Mouse (Mus musculus): ENCODE measurements around the gene Gm49325. TPM values are rescaled to one million over a fixed set of nuclear protein-coding genes. Genes with fewer than 3 reads are reported as not detected.

The Gm49325 gene
- polyA plus RNA-seq, 1 experiment from 2014 or later, result 4.6 TPM

GRCm38 (mm10) chr10:77586637-77587036, 19.4 kb upstream of the Gm49325 start:
- Histone ChIP-seq H3K9ac (ENCODE audit: low read length) (no peak overlapping the region), H3K4me1 (ENCODE audit: control insufficient read depth, insufficient read depth, low read length) (peaks cover 47% of the 10 kb centered on the region), H3K27me3 (ENCODE audit: control insufficient read depth, insufficient read depth, low read length) (no peaks in the 10 kb centered on the region), H3K4me3 (ENCODE audit: low read length) (no peak overlapping the region), H3K9me3 (replicated peaks; ENCODE audit: control insufficient read depth, low read length) (no peaks in the 10 kb centered on the region), H3K4me2 (ENCODE audit: low read depth, low read length) (no peak overlapping the region), H3K27ac (ENCODE audit: low read length) (no peak overlapping the region), H3K36me3 (ENCODE audit: control insufficient read depth, insufficient read depth) (peaks cover 17% of the 10 kb centered on the region)
- ATAC-seq (replicated peaks; ENCODE audit: extremely low read depth, insufficient read depth, low FRiP score), result no peak
- WGBS, result 90% methylated on average over 3 of the region's 3 CpGs

DNA sequence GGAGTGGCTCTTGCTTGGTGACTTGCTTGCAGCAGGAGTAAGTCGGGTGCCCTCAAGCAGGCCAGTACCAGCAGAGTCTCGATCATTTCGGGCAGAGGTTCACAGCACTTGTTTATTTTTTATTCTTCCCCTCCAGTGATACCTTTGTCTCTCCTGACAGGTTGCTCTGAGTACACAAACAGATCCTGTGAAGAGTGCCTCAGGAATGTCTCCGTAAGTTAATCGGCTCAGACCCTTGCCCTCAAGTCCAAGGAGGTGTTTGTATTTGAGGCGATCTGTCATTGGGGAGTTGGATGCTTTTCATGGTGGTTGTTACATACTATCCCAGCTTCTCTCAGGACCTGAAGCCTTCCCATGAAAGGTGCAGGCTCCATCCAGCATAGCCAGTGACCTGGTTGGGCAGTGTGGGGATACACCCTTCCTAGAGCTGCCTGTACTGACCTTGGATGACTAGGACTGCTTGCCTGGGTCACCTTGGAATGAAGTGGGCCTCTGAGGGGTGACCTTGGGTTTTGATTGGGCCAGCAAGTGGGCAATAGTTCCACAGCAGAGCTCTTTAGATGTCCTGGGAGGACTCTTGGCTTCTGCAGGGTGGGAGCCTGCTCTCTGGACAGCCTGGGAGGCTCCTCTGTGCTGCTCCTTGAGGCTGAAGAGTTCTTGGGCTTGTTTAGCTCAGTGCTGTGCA, 18.8 kb upstream of the Gm49325 start:
- H3K27me3 ChIP-seq (ENCODE audit: control insufficient read depth, insufficient read depth, low read length), result no peaks in the 10 kb centered on the region
- peaks cover 18% of the 10 kb centered on the region for H3K36me3 ChIP-seq (ENCODE audit: control insufficient read depth, insufficient read depth)
- no peak overlapping the region for H3K9ac ChIP-seq (ENCODE audit: low read length)
- H3K27ac ChIP-seq (ENCODE audit: low read length), result no peak overlapping the region
- no peaks in the 10 kb centered on the region for H3K9me3 ChIP-seq (replicated peaks; ENCODE audit: control insufficient read depth, low read length)
- peaks cover 46% of the 10 kb centered on the region for H3K4me1 ChIP-seq (ENCODE audit: control insufficient read depth, insufficient read depth, low read length)
- no peak overlapping the region for H3K4me3 ChIP-seq (ENCODE audit: low read length)
- 86% methylated on average over 6 of the region's 6 CpGs for WGBS
- H3K4me2 ChIP-seq (ENCODE audit: low read depth, low read length), result no peak overlapping the region
- ATAC-seq (replicated peaks; ENCODE audit: extremely low read depth, insufficient read depth, low FRiP score), result no peak

DNA sequence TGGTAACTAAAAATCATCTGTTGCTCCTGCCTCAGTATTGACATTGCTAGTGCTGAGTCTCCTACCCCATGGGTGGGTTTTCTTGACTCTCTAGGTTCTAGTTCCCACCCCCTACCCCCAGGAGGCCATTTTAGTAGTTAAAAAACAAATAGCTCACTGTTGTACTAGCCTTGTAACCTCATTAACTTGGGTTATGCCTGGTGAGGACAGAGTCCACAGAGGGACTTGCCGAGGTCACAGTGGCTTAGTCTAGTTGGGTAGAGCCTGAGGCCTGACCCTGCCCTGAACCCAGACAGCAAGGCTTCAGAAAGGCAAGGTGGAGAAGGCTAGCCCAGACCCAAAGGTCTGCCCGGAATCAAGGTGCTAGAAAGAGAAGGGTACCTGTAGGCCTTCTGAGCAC, 18.0 kb upstream of the Gm49325 start:
- ATAC-seq (replicated peaks; ENCODE audit: extremely low read depth, insufficient read depth, low FRiP score), result no peak
- Histone ChIP-seq H3K27ac (ENCODE audit: low read length) (no peak overlapping the region), H3K4me2 (ENCODE audit: low read depth, low read length) (no peak overlapping the region), H3K4me1 (ENCODE audit: control insufficient read depth, insufficient read depth, low read length) (peaks cover 38% of the 10 kb centered on the region), H3K4me3 (ENCODE audit: low read length) (no peak overlapping the region), H3K27me3 (ENCODE audit: control insufficient read depth, insufficient read depth, low read length) (no peaks in the 10 kb centered on the region), H3K9me3 (replicated peaks; ENCODE audit: control insufficient read depth, low read length) (no peaks in the 10 kb centered on the region), H3K36me3 (ENCODE audit: control insufficient read depth, insufficient read depth) (peaks cover 26% of the 10 kb centered on the region), H3K9ac (ENCODE audit: low read length) (no peak overlapping the region)
- WGBS, result 93% methylated on average over 2 of the region's 2 CpGs

- 65% methylated on average over 7 of the region's 7 CpGs for WGBS
- Histone ChIP-seq H3K4me1 (ENCODE audit: control insufficient read depth, insufficient read depth, low read length) (peaks cover 27% of the 10 kb centered on the region), H3K4me2 (ENCODE audit: low read depth, low read length) (no peak overlapping the region), H3K27ac (ENCODE audit: low read length) (peak overlapping the region; percentile 51), H3K9ac (ENCODE audit: low read length) (no peak overlapping the region), H3K36me3 (ENCODE audit: control insufficient read depth, insufficient read depth) (peaks cover 37% of the 10 kb centered on the region), H3K4me3 (ENCODE audit: low read length) (no peak overlapping the region), H3K9me3 (replicated peaks; ENCODE audit: control insufficient read depth, low read length) (no peaks in the 10 kb centered on the region), H3K27me3 (ENCODE audit: control insufficient read depth, insufficient read depth, low read length) (no peaks in the 10 kb centered on the region)
- ATAC-seq (replicated peaks; ENCODE audit: extremely low read depth, insufficient read depth, low FRiP score), result 0 out of 2 replicates have a peak, but pooled peaks have one; percentile 15
These were observed 16.9 kb upstream of the Gm49325 start for GRCm38 (mm10) chr10:77589117-77589516.

DNA sequence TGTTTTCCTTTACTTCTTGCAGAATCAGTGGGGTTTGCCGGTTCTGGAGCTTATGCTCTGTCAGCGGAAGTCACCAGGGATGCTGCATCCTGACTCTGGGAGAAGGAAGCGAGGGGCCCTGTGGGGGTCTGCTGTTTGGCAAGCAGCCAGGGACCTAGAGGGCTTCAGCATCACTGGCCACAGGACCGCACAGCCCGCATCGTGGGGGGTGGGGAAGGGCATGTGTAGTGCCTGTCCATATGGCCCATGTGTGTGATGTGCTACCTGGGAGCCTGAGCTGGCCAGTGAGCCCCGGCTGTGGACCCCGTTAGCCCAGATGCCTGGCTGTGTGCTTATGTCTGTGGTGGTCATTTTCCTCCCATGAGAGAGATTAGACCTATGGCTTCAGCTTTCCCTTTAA, 16.2 kb upstream of the Gm49325 start:
- ATAC-seq (replicated peaks; ENCODE audit: extremely low read depth, insufficient read depth, low FRiP score), result no peak
- Histone ChIP-seq H3K4me3 (ENCODE audit: low read length) (no peak overlapping the region), H3K4me2 (ENCODE audit: low read depth, low read length) (no peak overlapping the region), H3K27me3 (ENCODE audit: control insufficient read depth, insufficient read depth, low read length) (no peaks in the 10 kb centered on the region), H3K36me3 (ENCODE audit: control insufficient read depth, insufficient read depth) (peaks cover 43% of the 10 kb centered on the region), H3K9ac (ENCODE audit: low read length) (no peak overlapping the region), H3K9me3 (replicated peaks; ENCODE audit: control insufficient read depth, low read length) (no peaks in the 10 kb centered on the region), H3K27ac (ENCODE audit: low read length) (peak overlapping the region; percentile 51; the same call in 1 of the 2 replicates), H3K4me1 (ENCODE audit: control insufficient read depth, insufficient read depth, low read length) (peaks cover 27% of the 10 kb centered on the region)
- 56% methylated on average over 8 of the region's 8 CpGs for WGBS

DNA sequence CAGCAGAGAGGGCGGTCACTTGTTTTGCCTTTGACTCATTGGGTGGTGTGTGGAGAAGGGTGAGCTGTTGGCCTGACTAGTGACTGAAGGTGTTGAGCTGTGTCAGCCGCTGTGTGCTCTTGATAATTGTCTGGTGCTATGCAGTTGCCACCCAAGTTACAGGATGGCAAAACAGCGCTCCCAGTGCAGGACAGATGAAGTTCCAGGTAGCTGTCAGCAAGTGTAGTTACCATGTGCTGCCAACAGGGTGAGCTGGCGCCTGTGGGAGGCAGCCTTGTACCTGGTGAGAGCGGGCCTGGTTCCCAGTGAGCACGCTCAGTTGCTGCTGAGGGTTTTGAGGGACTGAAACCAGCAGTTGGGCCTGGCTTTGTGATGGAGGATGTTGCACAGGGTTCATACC, 15.2 kb upstream of the Gm49325 start:
- Histone ChIP-seq H3K4me3 (ENCODE audit: low read length) (no peak overlapping the region), H3K27me3 (ENCODE audit: control insufficient read depth, insufficient read depth, low read length) (no peaks in the 10 kb centered on the region), H3K9me3 (replicated peaks; ENCODE audit: control insufficient read depth, low read length) (no peaks in the 10 kb centered on the region), H3K4me2 (ENCODE audit: low read depth, low read length) (no peak overlapping the region), H3K9ac (ENCODE audit: low read length) (no peak overlapping the region), H3K27ac (ENCODE audit: low read length) (peak overlapping the region; percentile 38; the same call in 1 of the 2 replicates), H3K36me3 (ENCODE audit: control insufficient read depth, insufficient read depth) (peaks cover 54% of the 10 kb centered on the region), H3K4me1 (ENCODE audit: control insufficient read depth, insufficient read depth, low read length) (peaks cover 27% of the 10 kb centered on the region)
- peak; percentile 51 for ATAC-seq (replicated peaks; ENCODE audit: extremely low read depth, insufficient read depth, low FRiP score)
- WGBS, result 39% methylated on average over 6 of the region's 6 CpGs

DNA sequence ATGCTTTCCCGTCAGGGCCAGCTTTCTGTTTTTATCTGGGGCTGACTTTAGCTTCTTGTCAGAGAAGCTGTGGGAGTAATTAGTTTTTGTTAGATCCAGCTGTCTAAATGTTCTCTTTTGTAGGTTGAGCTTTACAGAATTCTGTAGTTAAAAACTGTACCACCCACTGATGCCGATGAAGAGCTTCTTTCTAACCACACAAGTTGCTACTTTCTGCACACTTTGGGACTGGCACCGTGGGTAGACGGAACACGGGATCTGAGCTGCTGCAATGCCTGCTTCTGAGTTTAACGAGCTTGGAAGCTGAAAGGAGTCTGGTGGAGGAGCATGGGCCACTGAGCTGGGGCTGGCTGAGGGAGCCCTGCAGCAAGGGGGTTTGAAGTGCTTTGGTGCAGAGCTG, 14.5 kb upstream of the Gm49325 start:
- Histone ChIP-seq H3K36me3 (ENCODE audit: control insufficient read depth, insufficient read depth) (peaks cover 57% of the 10 kb centered on the region), H3K27ac (ENCODE audit: low read length) (no peak overlapping the region; the same call in 1 of the 2 replicates), H3K4me2 (ENCODE audit: low read depth, low read length) (no peak overlapping the region), H3K27me3 (ENCODE audit: control insufficient read depth, insufficient read depth, low read length) (no peaks in the 10 kb centered on the region), H3K4me1 (ENCODE audit: control insufficient read depth, insufficient read depth, low read length) (peaks cover 22% of the 10 kb centered on the region), H3K4me3 (ENCODE audit: low read length) (no peak overlapping the region), H3K9ac (ENCODE audit: low read length) (no peak overlapping the region), H3K9me3 (replicated peaks; ENCODE audit: control insufficient read depth, low read length) (no peaks in the 10 kb centered on the region)
- 76% methylated on average over 6 of the region's 6 CpGs for WGBS
- ATAC-seq (replicated peaks; ENCODE audit: extremely low read depth, insufficient read depth, low FRiP score), result no peak

GRCm38 (mm10) chr10:77596060-77596459, 9.9 kb upstream of the Gm49325 start:
- no peak overlapping the region for H3K4me3 ChIP-seq (ENCODE audit: low read length)

DNA sequence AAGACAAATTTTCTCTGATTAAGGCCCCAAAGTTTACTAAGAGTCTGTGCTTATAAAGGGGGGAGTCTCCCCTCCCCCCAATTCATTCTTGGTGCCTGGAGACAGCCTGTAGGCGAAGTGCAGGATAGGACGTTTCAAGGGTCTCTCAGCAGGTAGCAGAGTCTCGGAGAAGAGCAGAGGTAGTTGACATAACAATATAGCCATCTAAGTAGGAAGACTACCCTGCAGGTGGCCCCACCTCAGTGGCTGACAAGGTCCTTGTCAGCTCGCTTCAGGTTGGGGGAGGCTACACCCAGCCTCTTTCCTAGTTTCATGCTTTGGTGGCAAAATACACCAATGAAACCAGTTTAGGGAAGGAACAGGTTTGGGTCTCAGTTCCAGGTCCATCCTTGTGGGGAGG, 3.0 kb upstream of the Gm49325 start:
- no peak for ATAC-seq (replicated peaks; ENCODE audit: extremely low read depth, insufficient read depth, low FRiP score)
- Histone ChIP-seq H3K9me3 (replicated peaks; ENCODE audit: control insufficient read depth, low read length) (peaks cover 3% of the 10 kb centered on the region; the same call in 1 of the 2 replicates), H3K4me1 (ENCODE audit: control insufficient read depth, insufficient read depth, low read length) (peaks cover 16% of the 10 kb centered on the region), H3K27me3 (ENCODE audit: control insufficient read depth, insufficient read depth, low read length) (no peaks in the 10 kb centered on the region), H3K4me2 (ENCODE audit: low read depth, low read length) (no peak overlapping the region), H3K4me3 (ENCODE audit: low read length) (no peak overlapping the region), H3K9ac (ENCODE audit: low read length) (no peak overlapping the region), H3K27ac (ENCODE audit: low read length) (no peak overlapping the region), H3K36me3 (ENCODE audit: control insufficient read depth, insufficient read depth) (peaks cover 8% of the 10 kb centered on the region)
- WGBS, result 72% methylated on average over 4 of the region's 4 CpGs

More at GRCm38 (mm10) chr10:77596060-77596459, 9.9 kb upstream of the Gm49325 start:
- no peaks in the 10 kb centered on the region for H3K9me3 ChIP-seq (replicated peaks; ENCODE audit: control insufficient read depth, low read length)
- H3K4me2 ChIP-seq (ENCODE audit: low read depth, low read length), result no peak overlapping the region
- H3K9ac ChIP-seq (ENCODE audit: low read length), result no peak overlapping the region
- H3K4me1 ChIP-seq (ENCODE audit: control insufficient read depth, insufficient read depth, low read length), result peaks cover under 1% of the 10 kb centered on the region; the same call in 1 of the 2 replicates
- 86% methylated on average over 2 of the region's 2 CpGs for WGBS
- no peak overlapping the region for H3K27ac ChIP-seq (ENCODE audit: low read length)
- no peak for ATAC-seq (replicated peaks; ENCODE audit: extremely low read depth, insufficient read depth, low FRiP score)
- H3K27me3 ChIP-seq (ENCODE audit: control insufficient read depth, insufficient read depth, low read length), result no peaks in the 10 kb centered on the region
- H3K36me3 ChIP-seq (ENCODE audit: control insufficient read depth, insufficient read depth), result peaks cover 61% of the 10 kb centered on the region
